Mouse (Mus musculus): Measurements from ENCODE around the gene Pnp. TPM values are rescaled to one million over a fixed set of nuclear protein-coding genes. Genes with fewer than 3 reads are reported as not detected.

Gene Pnp
- polyA plus RNA-seq, 1 experiment from 2014 or later = 51.5 TPM

GRCm38 (mm10) chr14:50924281-50925064 is 6.4 kb upstream of the Pnp start, which contains the start of the genes Osgep and Apex1:
Osgep (minus strand) TSS chr14:50924893.
Apex1 (plus strand) TSS chr14:50924968.
- no peaks in the 10 kb centered on the region for H3K27me3 ChIP-seq (replicated peaks; ENCODE audit: control insufficient read depth, insufficient read depth, low read length)
- H3K4me1 ChIP-seq (ENCODE audit: control insufficient read depth, insufficient read depth, low read length) = 0 out of 2 replicates have a peak, but pooled peaks cover 11% of the 10 kb centered on the region
- ATAC-seq (ENCODE audit: low read depth) = peak; percentile 94
- DNase-seq (ENCODE audit: low spot score) = peak; percentile 98
- H3K9me3 ChIP-seq (ENCODE audit: control insufficient read depth, low read length) = no peaks in the 10 kb centered on the region
- peak within 1 kb of the TSS; percentile 86 for H3K9ac ChIP-seq (ENCODE audit: low read depth, low read length)
- H3K4me3 ChIP-seq (ENCODE audit: low read depth, low read length) = peak within 1 kb of the TSS; percentile 71
- peaks cover 40% of the 10 kb centered on the region for H3K36me3 ChIP-seq (ENCODE audit: control insufficient read depth, insufficient read depth, low read length)
- H3K4me2 ChIP-seq (ENCODE audit: low read depth, low read length) = peak within 1 kb of the TSS; percentile 88
- H3K27ac ChIP-seq (replicated peaks; ENCODE audit: low read depth, low read length) = peak within 1 kb of the TSS; percentile 95
- WGBS = under 1% methylated on average over 41 of the region's 57 CpGs

GRCm38 (mm10) chr14:50925111-50925920 is 5.6 kb upstream of the Pnp start:
- H3K36me3 ChIP-seq (ENCODE audit: control insufficient read depth, insufficient read depth, low read length) = peaks cover 35% of the 10 kb centered on the region
- peak overlapping the region; percentile 95 for H3K27ac ChIP-seq (replicated peaks; ENCODE audit: low read depth, low read length)
- no peaks in the 10 kb centered on the region for H3K9me3 ChIP-seq (ENCODE audit: control insufficient read depth, low read length)
- no peaks in the 10 kb centered on the region for H3K27me3 ChIP-seq (replicated peaks; ENCODE audit: control insufficient read depth, insufficient read depth, low read length)
- DNase-seq (ENCODE audit: low spot score) = no peak
- peak overlapping the region; percentile 71 for H3K4me3 ChIP-seq (ENCODE audit: low read depth, low read length)
- peak; percentile 35 for ATAC-seq (ENCODE audit: low read depth)
- WGBS = 1% methylated on average over 38 of the region's 38 CpGs
- 0 out of 2 replicates have a peak, but pooled peaks cover 16% of the 10 kb centered on the region for H3K4me1 ChIP-seq (ENCODE audit: control insufficient read depth, insufficient read depth, low read length)
- peak overlapping the region; percentile 88 for H3K4me2 ChIP-seq (ENCODE audit: low read depth, low read length)
- H3K9ac ChIP-seq (ENCODE audit: low read depth, low read length) = peak overlapping the region; percentile 86

- 0 out of 2 replicates have a peak, but pooled peaks cover 16% of the 10 kb centered on the region for H3K4me1 ChIP-seq (ENCODE audit: control insufficient read depth, insufficient read depth, low read length)
- no peak overlapping the region for H3K9ac ChIP-seq (ENCODE audit: low read depth, low read length)
- no peaks in the 10 kb centered on the region for H3K27me3 ChIP-seq (replicated peaks; ENCODE audit: control insufficient read depth, insufficient read depth, low read length)
- H3K9me3 ChIP-seq (ENCODE audit: control insufficient read depth, low read length) = no peaks in the 10 kb centered on the region
- 53% methylated on average over 3 of the region's 3 CpGs for WGBS
- no peak overlapping the region for H3K4me3 ChIP-seq (ENCODE audit: low read depth, low read length)
- H3K4me2 ChIP-seq (ENCODE audit: low read depth, low read length) = no peak overlapping the region
- no peak overlapping the region for H3K27ac ChIP-seq (replicated peaks; ENCODE audit: low read depth, low read length)
- DNase-seq (ENCODE audit: low spot score) (no peak), ATAC-seq (ENCODE audit: low read depth) (no peak)
- peaks cover 35% of the 10 kb centered on the region for H3K36me3 ChIP-seq (ENCODE audit: control insufficient read depth, insufficient read depth, low read length)
These were observed 3.5 kb upstream of the Pnp start for GRCm38 (mm10) chr14:50927366-50927765.

GRCm38 (mm10) chr14:50929951-50930350 is 931 bp upstream of the Pnp start:
- Histone ChIP-seq H3K36me3 (ENCODE audit: control insufficient read depth, insufficient read depth, low read length) (peaks cover 35% of the 10 kb centered on the region), H3K4me1 (ENCODE audit: control insufficient read depth, insufficient read depth, low read length) (0 out of 2 replicates have a peak, but pooled peaks cover 10% of the 10 kb centered on the region), H3K9ac (ENCODE audit: low read depth, low read length) (peak overlapping the region; percentile 96), H3K4me3 (ENCODE audit: low read depth, low read length) (peak overlapping the region; percentile 83), H3K27ac (replicated peaks; ENCODE audit: low read depth, low read length) (peak overlapping the region; percentile 84), H3K4me2 (ENCODE audit: low read depth, low read length) (peak overlapping the region; percentile 82), H3K27me3 (replicated peaks; ENCODE audit: control insufficient read depth, insufficient read depth, low read length) (no peaks in the 10 kb centered on the region), H3K9me3 (ENCODE audit: control insufficient read depth, low read length) (no peaks in the 10 kb centered on the region)
- DNase-seq (ENCODE audit: low spot score) (no peak), ATAC-seq (ENCODE audit: low read depth) (no peak)
- WGBS = 18% methylated on average over 10 of the region's 10 CpGs

GRCm38 (mm10) chr14:50930377-50930753 is 517 bp upstream of the Pnp start:
- peak; percentile 20 for ATAC-seq (ENCODE audit: low read depth)
- Histone ChIP-seq H3K4me2 (ENCODE audit: low read depth, low read length) (peak overlapping the region; percentile 82), H3K4me3 (ENCODE audit: low read depth, low read length) (peak overlapping the region; percentile 83), H3K36me3 (ENCODE audit: control insufficient read depth, insufficient read depth, low read length) (peaks cover 35% of the 10 kb centered on the region), H3K27me3 (replicated peaks; ENCODE audit: control insufficient read depth, insufficient read depth, low read length) (no peaks in the 10 kb centered on the region), H3K9ac (ENCODE audit: low read depth, low read length) (peak overlapping the region; percentile 96), H3K9me3 (ENCODE audit: control insufficient read depth, low read length) (no peaks in the 10 kb centered on the region), H3K27ac (replicated peaks; ENCODE audit: low read depth, low read length) (peak overlapping the region; percentile 84), H3K4me1 (ENCODE audit: control insufficient read depth, insufficient read depth, low read length) (0 out of 2 replicates have a peak, but pooled peaks cover 10% of the 10 kb centered on the region)
- DNase-seq (ENCODE audit: low spot score) = peak; percentile 30
- 1% methylated on average over 28 of the region's 38 CpGs for WGBS

GRCm38 (mm10) chr14:50931493-50932020 is 675 bp downstream of the Pnp start:
- ATAC-seq (ENCODE audit: low read depth) (no peak), DNase-seq (ENCODE audit: low spot score) (no peak)
- Histone ChIP-seq H3K9me3 (ENCODE audit: control insufficient read depth, low read length) (no peaks in the 10 kb centered on the region), H3K27ac (replicated peaks; ENCODE audit: low read depth, low read length) (peak overlapping the region; percentile 92), H3K36me3 (ENCODE audit: control insufficient read depth, insufficient read depth, low read length) (peaks cover 29% of the 10 kb centered on the region), H3K27me3 (replicated peaks; ENCODE audit: control insufficient read depth, insufficient read depth, low read length) (no peaks in the 10 kb centered on the region), H3K9ac (ENCODE audit: low read depth, low read length) (peak overlapping the region; percentile 69), H3K4me1 (ENCODE audit: control insufficient read depth, insufficient read depth, low read length) (0 out of 2 replicates have a peak, but pooled peaks cover 5% of the 10 kb centered on the region), H3K4me2 (ENCODE audit: low read depth, low read length) (peak overlapping the region; percentile 71), H3K4me3 (ENCODE audit: low read depth, low read length) (peak overlapping the region; percentile 83)
- 10% methylated on average over 12 of the region's 12 CpGs for WGBS

GRCm38 (mm10) chr14:50936649-50937048 is 5.8 kb downstream of the Pnp start:
- Histone ChIP-seq H3K27ac (replicated peaks; ENCODE audit: low read depth, low read length) (no peak overlapping the region), H3K27me3 (replicated peaks; ENCODE audit: control insufficient read depth, insufficient read depth, low read length) (no peaks in the 10 kb centered on the region), H3K9me3 (ENCODE audit: control insufficient read depth, low read length) (no peaks in the 10 kb centered on the region), H3K9ac (ENCODE audit: low read depth, low read length) (no peak overlapping the region), H3K4me3 (ENCODE audit: low read depth, low read length) (no peak overlapping the region), H3K4me2 (ENCODE audit: low read depth, low read length) (no peak overlapping the region), H3K4me1 (ENCODE audit: control insufficient read depth, insufficient read depth, low read length) (no peaks in the 10 kb centered on the region), H3K36me3 (ENCODE audit: control insufficient read depth, insufficient read depth, low read length) (no peaks in the 10 kb centered on the region)
- DNase-seq (ENCODE audit: low spot score) = no peak
- WGBS = 57% methylated on average over 1 of the region's 1 CpGs
- no peak for ATAC-seq (ENCODE audit: low read depth)

- H3K9me3 ChIP-seq (ENCODE audit: control insufficient read depth, low read length) = no peaks in the 10 kb centered on the region
- ATAC-seq (ENCODE audit: low read depth) = no peak
- H3K36me3 ChIP-seq (ENCODE audit: control insufficient read depth, insufficient read depth, low read length) = no peaks in the 10 kb centered on the region
- H3K4me2 ChIP-seq (ENCODE audit: low read depth, low read length) = no peak overlapping the region
- no peak for DNase-seq (ENCODE audit: low spot score)
- H3K4me1 ChIP-seq (ENCODE audit: control insufficient read depth, insufficient read depth, low read length) = no peaks in the 10 kb centered on the region
- no peak overlapping the region for H3K9ac ChIP-seq (ENCODE audit: low read depth, low read length)
- 85% methylated on average over 3 of the region's 3 CpGs for WGBS
- no peaks in the 10 kb centered on the region for H3K27me3 ChIP-seq (replicated peaks; ENCODE audit: control insufficient read depth, insufficient read depth, low read length)
- no peak overlapping the region for H3K27ac ChIP-seq (replicated peaks; ENCODE audit: low read depth, low read length)
- no peak overlapping the region for H3K4me3 ChIP-seq (ENCODE audit: low read depth, low read length)
These were observed 7.4 kb downstream of the Pnp start for GRCm38 (mm10) chr14:50938119-50938908.

All from embryonic facial prominence, embryonic 14.5 days (tissue).